Mouse (Mus musculus) lung, postnatal 0 days (tissue): ENCODE results near the gene Vmp1. TPM values are rescaled to one million over a fixed set of nuclear protein-coding genes. Genes with fewer than 3 reads are reported as not detected.
A peak's percentile ranks its signal among the peaks of the same experiment; 100 is the strongest.

ENCODE experiments used
- ATAC-seq: fragments of 200-750 bp; cut with Nextera tagmentation; 2 replicates; pipeline ENCODE4 v1.8.0; 2017; ENCODE audit warnings: moderate library complexity
- DNase-seq: peaks from one replicate; pipeline ENCODE4 v3.0.0-alpha.2; 2016; ENCODE audit warnings: low spot score
- H3K27ac ChIP-seq: fragments of 300-500 bp; sonication (generic); 2 replicates; pipeline ENCODE4 v1.5.1; 2014; ENCODE audit warnings: antibody characterized with exemption, mild to moderate bottlenecking, low read length, mixed read lengths
- H3K27me3 ChIP-seq: fragments of 300-500 bp; sonication (generic); replicated peaks from 2 replicates; pipeline ENCODE4 v1.6.1; 2014; ENCODE audit warnings: low read length, mixed read lengths; ENCODE audit not compliant: insufficient read depth
- H3K36me3 ChIP-seq: fragments of 300-500 bp; sonication (generic); 2 replicates; pipeline ENCODE4 v1.6.1; 2014; ENCODE audit warnings: low read length, mixed read lengths; ENCODE audit not compliant: insufficient read depth
- H3K4me1 ChIP-seq: fragments of 300-500 bp; sonication (generic); 2 replicates; pipeline ENCODE4 v1.6.1; 2014; ENCODE audit warnings: antibody characterized with exemption, low read depth, low read length, mixed read lengths; ENCODE audit not compliant: insufficient read depth
- H3K4me2 ChIP-seq: fragments of 300-500 bp; sonication (generic); replicated peaks from 2 replicates; pipeline ENCODE4 v1.6.1; 2014; ENCODE audit warnings: low read depth, mild to moderate bottlenecking, low read length, moderate library complexity, mixed read lengths
- H3K4me3 ChIP-seq: fragments of 300-500 bp; sonication (generic); 2 replicates; pipeline ENCODE4 v1.5.1; 2014; ENCODE audit warnings: low read depth, low read length
- H3K9ac ChIP-seq: fragments of 300-500 bp; sonication (generic); replicated peaks from 2 replicates; pipeline ENCODE4 v1.6.1; 2014; ENCODE audit warnings: low read depth, mild to moderate bottlenecking
- H3K9me3 ChIP-seq: fragments of 300-500 bp; sonication (generic); 2 replicates; pipeline ENCODE4 v1.6.1; 2016; ENCODE audit warnings: low read length, mixed read lengths
- CTCF ChIP-seq: IDR thresholded peaks from 2 replicates; pipeline ENCODE4 v1.5.1; 2016; ENCODE audit warnings: antibody characterized with exemption, mild to moderate bottlenecking
- EP300 ChIP-seq: IDR thresholded peaks from 2 replicates; pipeline ENCODE4 v1.6.1; 2016; ENCODE audit warnings: antibody characterized with exemption, mild to moderate bottlenecking, control low read depth
- WGBS: fragments of 180-500 bp; shearing (Covaris S2); extraction: QIAGEN DNeasy Blood & Tissue Kit; methylation state at CpG from one replicate; pipeline ENCODE4 v1.1.7; 2014; 5-methylcytosine and 5-hydroxymethylcytosine counted together
- polyA plus RNA-seq: library from polyadenylated mRNA; unstranded; fragments of >200 nt; fragmentation: Nextera tagmentation; extraction: Ambion mirVana; gene quantifications from 2 replicates; pipeline ENCODE4 v1.2.1, GENCODE M21; 2015

The Vmp1 gene
- polyA plus RNA-seq, 1 experiment from 2014 or later = 181 TPM

DNA sequence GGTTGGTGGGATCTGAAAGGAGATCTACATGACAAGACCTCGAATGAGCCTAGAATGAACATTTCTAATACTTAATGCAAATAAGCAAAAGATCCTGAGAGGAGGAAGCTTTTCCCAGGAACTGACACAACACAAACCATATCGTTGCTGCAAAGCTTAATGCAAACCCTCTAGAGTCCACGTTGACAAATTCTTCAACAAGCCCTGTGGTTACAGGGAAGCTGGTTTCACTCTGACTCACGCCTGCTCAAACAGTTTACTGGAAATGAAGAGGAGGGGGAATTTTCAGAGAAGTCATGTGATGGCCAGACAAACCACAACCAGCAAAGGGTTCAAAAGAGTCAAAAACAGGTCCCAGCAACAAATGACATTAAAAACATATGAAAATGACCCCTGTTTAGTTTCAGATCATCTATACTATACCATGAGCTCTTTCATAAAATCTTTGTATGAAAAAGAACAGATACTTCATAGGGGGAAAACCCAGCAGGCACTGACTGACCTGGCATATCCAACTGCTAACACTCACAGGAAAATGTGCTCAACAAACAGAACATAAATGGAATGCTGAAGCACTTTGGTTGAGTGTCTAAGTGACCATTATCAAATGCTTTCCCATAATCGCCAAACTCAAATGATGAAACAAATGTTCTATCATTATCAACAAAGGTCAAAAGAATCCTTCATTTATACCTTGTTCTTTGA is 59.2 kb downstream of the Vmp1 start:
- peak; percentile 96 for DNase-seq

DNA sequence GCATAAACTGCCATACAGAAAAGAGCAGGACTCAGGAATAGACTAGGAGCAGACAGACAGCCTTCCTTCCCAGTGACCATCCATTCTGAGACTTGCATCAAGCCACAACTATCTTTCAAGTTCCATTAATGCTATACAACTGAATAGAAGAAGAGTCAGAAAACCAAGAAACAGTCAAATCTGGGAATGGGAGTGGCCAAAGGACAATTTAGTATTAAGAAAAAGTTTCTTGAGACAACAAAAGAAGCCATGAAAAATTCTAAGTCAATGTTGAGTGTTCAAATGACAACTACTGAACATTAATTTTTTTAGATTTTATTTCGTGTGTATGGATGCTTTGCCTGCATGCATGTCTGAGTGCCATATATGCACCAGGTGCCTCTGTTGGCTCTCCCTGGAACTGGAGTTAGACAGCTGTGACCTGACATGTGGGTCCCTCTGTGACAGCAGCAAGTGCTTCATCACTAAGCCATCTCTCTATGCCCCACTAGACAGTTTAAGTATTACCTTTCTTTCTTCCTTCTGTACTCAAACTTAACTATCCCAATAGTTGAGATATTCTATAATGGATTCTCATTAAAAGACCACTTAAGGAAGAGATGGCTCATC is 60.1 kb downstream of the Vmp1 start:
- TF ChIP-seq EP300 = no peak
- TF ChIP-seq CTCF = no peak
- peak overlapping the region; percentile 88 for H3K27ac ChIP-seq

More for the DNA sequence above, 59.2 kb downstream of the Vmp1 start:
- Histone ChIP-seq H3K27ac (peak overlapping the region; percentile 88), H3K4me3 (no peak overlapping the region), H3K27me3 (no peaks in the 10 kb centered on the region), H3K36me3 (no peaks in the 10 kb centered on the region), H3K9me3 (no peaks in the 10 kb centered on the region), H3K4me2 (no peak overlapping the region), H3K4me1 (peaks cover 8% of the 10 kb centered on the region; the same call in 1 of the 2 replicates), H3K9ac (no peak overlapping the region)
- TF ChIP-seq EP300 = peak; percentile 99
- no peak for TF ChIP-seq CTCF
- peak; percentile 92 for ATAC-seq
- WGBS = 30% methylated on average over 5 of the region's 5 CpGs

GRCm38 (mm10) chr11:86622191-86622912 is 61.3 kb downstream of the Vmp1 start:
- H3K36me3 ChIP-seq = no peaks in the 10 kb centered on the region
- 87% methylated on average over 1 of the region's 1 CpGs for WGBS
- H3K27ac ChIP-seq = no peak overlapping the region; the same call in 1 of the 2 replicates
- peaks cover 8% of the 10 kb centered on the region; the same call in 1 of the 2 replicates for H3K4me1 ChIP-seq
- no peak overlapping the region for H3K4me2 ChIP-seq
- H3K9me3 ChIP-seq = no peaks in the 10 kb centered on the region
- TF ChIP-seq EP300 = no peak
- TF ChIP-seq CTCF = no peak
- no peaks in the 10 kb centered on the region for H3K27me3 ChIP-seq
- H3K9ac ChIP-seq = no peak overlapping the region
- DNase-seq = no peak
- ATAC-seq = no peak
- H3K4me3 ChIP-seq = no peak overlapping the region

More for the DNA sequence above, 60.1 kb downstream of the Vmp1 start:
- Histone ChIP-seq H3K9ac (no peak overlapping the region), H3K36me3 (no peaks in the 10 kb centered on the region), H3K27me3 (no peaks in the 10 kb centered on the region), H3K4me2 (no peak overlapping the region), H3K4me1 (peaks cover 8% of the 10 kb centered on the region; the same call in 1 of the 2 replicates), H3K9me3 (no peaks in the 10 kb centered on the region), H3K4me3 (no peak overlapping the region)
- ATAC-seq (no peak), DNase-seq (no peak)
- 72% methylated on average over 1 of the region's 1 CpGs for WGBS

GRCm38 (mm10) chr11:86621139-86621538 is 62.5 kb downstream of the Vmp1 start:
- Histone ChIP-seq H3K9me3 (no peaks in the 10 kb centered on the region), H3K4me2 (no peak overlapping the region), H3K27me3 (no peaks in the 10 kb centered on the region), H3K9ac (no peak overlapping the region), H3K4me1 (peaks cover 8% of the 10 kb centered on the region; the same call in 1 of the 2 replicates), H3K4me3 (no peak overlapping the region), H3K36me3 (no peaks in the 10 kb centered on the region), H3K27ac (no peak overlapping the region)
- TF ChIP-seq EP300 (no peak), CTCF (no peak)
- WGBS = 93% methylated on average over 13 of the region's 13 CpGs
- no peak for DNase-seq
- no peak for ATAC-seq

GRCm38 (mm10) chr11:86618548-86619335 is 64.9 kb downstream of the Vmp1 start:
- Histone ChIP-seq H3K27ac (0 out of 2 replicates have a peak overlapping the region, but pooled peaks have one; percentile 27), H3K9me3 (no peaks in the 10 kb centered on the region), H3K4me2 (no peak overlapping the region), H3K4me3 (no peak overlapping the region), H3K9ac (no peak overlapping the region), H3K4me1 (peaks cover 8% of the 10 kb centered on the region; the same call in 1 of the 2 replicates), H3K27me3 (no peaks in the 10 kb centered on the region), H3K36me3 (no peaks in the 10 kb centered on the region)
- DNase-seq (peak; percentile 37), ATAC-seq (peak; percentile 71)
- WGBS = 90% methylated on average over 2 of the region's 2 CpGs
- no peak for TF ChIP-seq EP300
- TF ChIP-seq CTCF = no peak
